In genomic region chr9:21030055-21030600, GRCm38 (mm10) we compare ENCODE assay signal across 7 mouse cellular contexts. TPM values are rescaled to one million over a fixed set of nuclear protein-coding genes. Genes with fewer than 3 reads are reported as not detected.
A peak's percentile ranks its signal among the peaks of the same experiment; 100 is the strongest.
DNase-seq lines count a peak whose midpoint lies in the region; ATAC-seq lines count a peak whose summit lies in the region.

No protein-coding gene starts in this region.

- no peak overlapping the region for H3K9ac ChIP-seq in midbrain, embryonic 13.5 days (replicated peaks)
- H3K9ac ChIP-seq in limb, embryonic 13.5 days = no peak overlapping the region

- peak overlapping the region; percentile 58 for H3K4me3 ChIP-seq in midbrain, embryonic 10.5 days
- H3K4me3 ChIP-seq in midbrain, embryonic 13.5 days (replicated peaks) = no peak overlapping the region
- H3K4me3 ChIP-seq in erythroblast, embryonic 14.5 days (replicated peaks) = peak overlapping the region; percentile 70
- H3K4me3 ChIP-seq in limb, embryonic 13.5 days = peak overlapping the region; percentile 53

- H3K4me1 ChIP-seq in midbrain, embryonic 10.5 days = peaks cover 61% of the 10 kb centered on the region
- peaks cover 50% of the 10 kb centered on the region for H3K4me1 ChIP-seq in midbrain, embryonic 13.5 days (replicated peaks)
- peaks cover 86% of the 10 kb centered on the region for H3K4me1 ChIP-seq in erythroblast, embryonic 14.5 days (ENCODE audit: control insufficient read depth)
- peaks cover 51% of the 10 kb centered on the region for H3K4me1 ChIP-seq in limb, embryonic 13.5 days

- no peak overlapping the region for H3K27ac ChIP-seq in midbrain, embryonic 10.5 days (replicated peaks)
- no peak overlapping the region for H3K27ac ChIP-seq in midbrain, embryonic 13.5 days
- H3K27ac ChIP-seq in limb, embryonic 13.5 days = no peak overlapping the region

- H3K27me3 ChIP-seq in midbrain, embryonic 10.5 days (ENCODE audit: low read depth, poor library complexity, severe bottlenecking) = peaks cover 99% of the 10 kb centered on the region
- peaks cover 96% of the 10 kb centered on the region for H3K27me3 ChIP-seq in midbrain, embryonic 13.5 days
- peaks cover 38% of the 10 kb centered on the region for H3K27me3 ChIP-seq in erythroblast, embryonic 14.5 days (ENCODE audit: control insufficient read depth)
- H3K27me3 ChIP-seq in limb, embryonic 13.5 days = peaks cover 88% of the 10 kb centered on the region
- no peaks in the 10 kb centered on the region for H3K27me3 ChIP-seq in splenic B cell, adult 2 months (ENCODE audit: control insufficient read depth, insufficient read depth, low read length, poor library complexity, severe bottlenecking)

- no peaks in the 10 kb centered on the region for H3K36me3 ChIP-seq in midbrain, embryonic 10.5 days
- H3K36me3 ChIP-seq in midbrain, embryonic 13.5 days = no peaks in the 10 kb centered on the region
- H3K36me3 ChIP-seq in erythroblast, embryonic 14.5 days (ENCODE audit: control insufficient read depth) = peaks cover 43% of the 10 kb centered on the region
- no peaks in the 10 kb centered on the region for H3K36me3 ChIP-seq in limb, embryonic 13.5 days
- H3K36me3 ChIP-seq in splenic B cell, adult 2 months (ENCODE audit: control insufficient read depth, insufficient read depth, low read length, poor library complexity, severe bottlenecking) = peaks cover 11% of the 10 kb centered on the region

- H3K4me2 ChIP-seq in midbrain, embryonic 13.5 days (replicated peaks) = no peak overlapping the region
- peak overlapping the region; percentile 94 for H3K4me2 ChIP-seq in limb, embryonic 13.5 days (replicated peaks)

- no peaks in the 10 kb centered on the region for H3K9me3 ChIP-seq in midbrain, embryonic 10.5 days (replicated peaks)
- H3K9me3 ChIP-seq in midbrain, embryonic 13.5 days = no peaks in the 10 kb centered on the region
- peaks cover 3% of the 10 kb centered on the region for H3K9me3 ChIP-seq in erythroblast, embryonic 14.5 days (ENCODE audit: control insufficient read depth, low read length)
- H3K9me3 ChIP-seq in limb, embryonic 13.5 days = no peaks in the 10 kb centered on the region

- 26% methylated on average over 22 of the region's 22 CpGs for WGBS in midbrain, embryonic 10.5 days
- 27% methylated on average over 22 of the region's 22 CpGs for WGBS in midbrain, embryonic 13.5 days
- 20% methylated on average over 22 of the region's 22 CpGs for WGBS in limb, embryonic 13.5 days

- no peak for ATAC-seq in midbrain, embryonic 13.5 days
- ATAC-seq in limb, embryonic 13.5 days (ENCODE audit: low FRiP score, low read depth) = no peak
- no peak for ATAC-seq in activated CD4-positive, CD25-positive, alpha-beta regulatory T cell, adult 4 months

- DNase-seq in midbrain, embryonic 10.5 days (ENCODE audit: low spot score) = no peak
- DNase-seq in splenic B cell, adult 2 months (ENCODE audit: low read depth, low spot score) = peak; percentile 39
- no peak for DNase-seq in left cerebral cortex, adult 9 months (ENCODE audit: low spot score in 2 of 2)

RNA-seq across cellular contexts. Expression of gene Icam4, which starts 1.0 kb away (rescaled TPM):
- 5.6 and 5.9 TPM in 2 replicates for polyA plus RNA-seq in midbrain, embryonic 10.5 days (2016; fragmentation: Nextera tagmentation; extraction: Ambion mirVana)
- polyA plus RNA-seq in midbrain, embryonic 13.5 days (2015; fragmentation: Nextera tagmentation; extraction: Ambion mirVana) = 0.23 TPM in 2 replicates
- 105 and 134 TPM in 2 replicates for polyA plus RNA-seq in erythroblast, embryonic 14.5 days (2012)
- 0.62 and 2.2 TPM in 2 replicates for polyA plus RNA-seq in limb, embryonic 13.5 days (2015; fragmentation: Nextera tagmentation; extraction: Ambion mirVana)
- 1 to 10 TPM; 2.9 to 3.8 TPM for polyA plus RNA-seq in activated CD4-positive, CD25-positive, alpha-beta regulatory T cell, adult 4 months (2017; shearing (Covaris generic))

RNA-seq across cellular contexts. Expression of gene Icam5, which starts 1.7 kb away (rescaled TPM):
- 0.05 TPM in 1 of 2 replicates, not detected in the other for polyA plus RNA-seq in midbrain, embryonic 10.5 days (2016; fragmentation: Nextera tagmentation; extraction: Ambion mirVana)
- polyA plus RNA-seq in midbrain, embryonic 13.5 days (2015; fragmentation: Nextera tagmentation; extraction: Ambion mirVana) = 0.32 and 0.34 TPM in 2 replicates
- 0.63 and 0.86 TPM in 2 replicates for polyA plus RNA-seq in erythroblast, embryonic 14.5 days (2012)
- 0.05 and 0.08 TPM in 2 replicates for polyA plus RNA-seq in limb, embryonic 13.5 days (2015; fragmentation: Nextera tagmentation; extraction: Ambion mirVana)
- not detected for polyA plus RNA-seq in activated CD4-positive, CD25-positive, alpha-beta regulatory T cell, adult 4 months (2017; shearing (Covaris generic))

RNA-seq across cellular contexts. Expression of gene Icam1, which starts 14.3 kb away (rescaled TPM):
- 4.5 and 4.9 TPM in 2 replicates for polyA plus RNA-seq in midbrain, embryonic 10.5 days (2016; fragmentation: Nextera tagmentation; extraction: Ambion mirVana)
- 2.9 and 3.9 TPM in 2 replicates for polyA plus RNA-seq in midbrain, embryonic 13.5 days (2015; fragmentation: Nextera tagmentation; extraction: Ambion mirVana)
- 0.04 and 0.11 TPM in 2 replicates for polyA plus RNA-seq in erythroblast, embryonic 14.5 days (2012)
- 12.3 and 13.9 TPM in 2 replicates for polyA plus RNA-seq in limb, embryonic 13.5 days (2015; fragmentation: Nextera tagmentation; extraction: Ambion mirVana)
- 10 to 100 TPM; 55.3 to 64.7 TPM for polyA plus RNA-seq in activated CD4-positive, CD25-positive, alpha-beta regulatory T cell, adult 4 months (2017; shearing (Covaris generic))

RNA-seq across cellular contexts. Expression of gene Mrpl4, which starts 27.6 kb away (rescaled TPM):
- polyA plus RNA-seq in midbrain, embryonic 10.5 days (2016; fragmentation: Nextera tagmentation; extraction: Ambion mirVana) = 141 and 143 TPM in 2 replicates
- polyA plus RNA-seq in midbrain, embryonic 13.5 days (2015; fragmentation: Nextera tagmentation; extraction: Ambion mirVana) = 98.1 and 102 TPM in 2 replicates
- 11.7 and 15.4 TPM in 2 replicates for polyA plus RNA-seq in erythroblast, embryonic 14.5 days (2012)
- polyA plus RNA-seq in limb, embryonic 13.5 days (2015; fragmentation: Nextera tagmentation; extraction: Ambion mirVana) = 131 and 133 TPM in 2 replicates
- 100 to 1,000 TPM; 100 to 103 TPM for polyA plus RNA-seq in activated CD4-positive, CD25-positive, alpha-beta regulatory T cell, adult 4 months (2017; shearing (Covaris generic))

RNA-seq across cellular contexts. Expression of gene Zglp1, which starts 36.8 kb away (rescaled TPM):
- 0.91 and 1.2 TPM in 2 replicates for polyA plus RNA-seq in midbrain, embryonic 10.5 days (2016; fragmentation: Nextera tagmentation; extraction: Ambion mirVana)
- 1.8 and 2.0 TPM in 2 replicates for polyA plus RNA-seq in midbrain, embryonic 13.5 days (2015; fragmentation: Nextera tagmentation; extraction: Ambion mirVana)
- 1.4 and 1.9 TPM in 2 replicates for polyA plus RNA-seq in erythroblast, embryonic 14.5 days (2012)
- 1.0 and 1.3 TPM in 2 replicates for polyA plus RNA-seq in limb, embryonic 13.5 days (2015; fragmentation: Nextera tagmentation; extraction: Ambion mirVana)
- under 1 TPM in 1 of 2 experiments, not detected in 1; 0.66 TPM for polyA plus RNA-seq in activated CD4-positive, CD25-positive, alpha-beta regulatory T cell, adult 4 months (2017; shearing (Covaris generic))

Comparison
In these comparisons a context has a peak if more than half of its experiments do, and no peak if none do; other contexts are left out.
1. RNA of gene Icam4, which starts 1.0 kb away (polyA plus RNA-seq): 105 to 134 TPM in erythroblast, embryonic 14.5 days; 5.6 to 5.9 TPM in midbrain, embryonic 10.5 days, 2.9 to 3.8 TPM in activated CD4-positive, CD25-positive, alpha-beta regulatory T cell, adult 4 months, 0.62 to 2.2 TPM in limb, embryonic 13.5 days and 0.23 TPM in midbrain, embryonic 13.5 days; every median in the first group is over 10 times any median in the second.